Mouse (Mus musculus) midbrain, embryonic 11.5 days (tissue): Measurements from ENCODE around the gene Nell2. TPM values are rescaled to one million over a fixed set of nuclear protein-coding genes. Genes with fewer than 3 reads are reported as not detected.

Experiments used
- ATAC-seq: fragments of 200-750 bp; cut with Nextera tagmentation; 2 replicates; pipeline ENCODE4 v1.8.0; 2017; ENCODE audit warnings: moderate TSS enrichment, moderate library complexity; ENCODE audit not compliant: low FRiP score
- DNase-seq: peaks from one replicate; pipeline ENCODE4 v3.0.0; 2015; ENCODE audit warnings: low spot score; ENCODE audit errors: missing footprints
- H3K27ac ChIP-seq: fragments of 300-500 bp; sonication (generic); 2 replicates; pipeline ENCODE4 v1.5.1; 2014; ENCODE audit warnings: low read depth, low read length
- H3K27me3 ChIP-seq: fragments of 300-500 bp; sonication (generic); 2 replicates; pipeline ENCODE4 v1.6.1; 2014; ENCODE audit warnings: mild to moderate bottlenecking, low read length, moderate library complexity, mixed read lengths; ENCODE audit not compliant: control insufficient read depth, insufficient read depth
- H3K36me3 ChIP-seq: fragments of 300-500 bp; sonication (generic); 2 replicates; pipeline ENCODE4 v1.6.1; 2014; ENCODE audit warnings: mild to moderate bottlenecking, low read length, moderate library complexity, mixed read lengths; ENCODE audit not compliant: control insufficient read depth, insufficient read depth
- H3K4me1 ChIP-seq: fragments of 300-500 bp; sonication (generic); 2 replicates; pipeline ENCODE4 v1.6.1; 2014; ENCODE audit warnings: low read length; ENCODE audit not compliant: control insufficient read depth, insufficient read depth
- H3K4me2 ChIP-seq: fragments of 300-500 bp; sonication (generic); 2 replicates; pipeline ENCODE4 v1.6.1; 2014; ENCODE audit warnings: mild to moderate bottlenecking, moderate library complexity
- H3K4me3 ChIP-seq: fragments of 300-500 bp; sonication (generic); 2 replicates; pipeline ENCODE4 v1.5.1; 2014; ENCODE audit warnings: low read depth, low read length
- H3K9ac ChIP-seq: fragments of 300-500 bp; sonication (generic); 2 replicates; pipeline ENCODE4 v1.6.1; 2014; ENCODE audit warnings: low read length
- H3K9me3 ChIP-seq: fragments of 300-500 bp; sonication (generic); 2 replicates; pipeline ENCODE4 v1.6.1; 2016; ENCODE audit warnings: low read length; ENCODE audit not compliant: control insufficient read depth
- WGBS: fragments of 180-500 bp; shearing (Covaris S2); extraction: QIAGEN DNeasy Blood & Tissue Kit; methylation state at CpG from one replicate; pipeline ENCODE4 v1.1.7; 2014; 5-methylcytosine and 5-hydroxymethylcytosine counted together
- polyA plus RNA-seq: library from polyadenylated mRNA; unstranded; fragments of >200 nt; fragmentation: Nextera tagmentation; extraction: Ambion mirVana; gene quantifications from 2 replicates; pipeline ENCODE4 v1.2.1, GENCODE M21; 2014

The Nell2 gene
- polyA plus RNA-seq, 1 experiment from 2014 or later = 81.0 TPM

GRCm38 (mm10) chr15:95437740-95438139 lies 90.6 kb downstream of the Nell2 start:
- ATAC-seq (no peak), DNase-seq (peak; percentile 54)
- no peak overlapping the region for H3K4me3 ChIP-seq
- 89% methylated on average over 4 of the region's 4 CpGs for WGBS
- H3K9ac ChIP-seq = no peak overlapping the region
- H3K27me3 ChIP-seq = no peaks in the 10 kb centered on the region
- H3K36me3 ChIP-seq = no peaks in the 10 kb centered on the region; the same call in none of the 2 replicates
- no peaks in the 10 kb centered on the region for H3K9me3 ChIP-seq
- no peak overlapping the region for H3K27ac ChIP-seq
- H3K4me2 ChIP-seq = no peak overlapping the region
- H3K4me1 ChIP-seq = no peaks in the 10 kb centered on the region

GRCm38 (mm10) chr15:95436261-95436660 lies 92.1 kb downstream of the Nell2 start:
- WGBS = 85% methylated on average over 1 of the region's 1 CpGs
- Histone ChIP-seq H3K36me3 (no peaks in the 10 kb centered on the region; the same call in none of the 2 replicates), H3K27ac (no peak overlapping the region), H3K9ac (no peak overlapping the region), H3K4me3 (no peak overlapping the region), H3K4me2 (no peak overlapping the region), H3K4me1 (no peaks in the 10 kb centered on the region), H3K9me3 (no peaks in the 10 kb centered on the region), H3K27me3 (no peaks in the 10 kb centered on the region)
- ATAC-seq (no peak), DNase-seq (peak; percentile 61)

- peak; percentile 88 for DNase-seq
- H3K4me2 ChIP-seq = no peak overlapping the region
- H3K27me3 ChIP-seq = no peaks in the 10 kb centered on the region
- H3K27ac ChIP-seq = no peak overlapping the region
- H3K9ac ChIP-seq = no peak overlapping the region
- WGBS = 62% methylated on average over 13 of the region's 13 CpGs
- no peak overlapping the region for H3K4me3 ChIP-seq
- H3K36me3 ChIP-seq = no peaks in the 10 kb centered on the region; the same call in none of the 2 replicates
- no peaks in the 10 kb centered on the region for H3K9me3 ChIP-seq
- H3K4me1 ChIP-seq = peaks cover 4% of the 10 kb centered on the region; the same call in 1 of the 2 replicates
- ATAC-seq = peak; percentile 78
Measured at GRCm38 (mm10) chr15:95431156-95431799, 97.1 kb downstream of the Nell2 start.

- DNase-seq (peak; percentile 39), ATAC-seq (no peak)
- H3K36me3 ChIP-seq = no peaks in the 10 kb centered on the region; the same call in none of the 2 replicates
- no peaks in the 10 kb centered on the region for H3K27me3 ChIP-seq
- H3K4me1 ChIP-seq = peaks cover 4% of the 10 kb centered on the region; the same call in 1 of the 2 replicates
- H3K9ac ChIP-seq = no peak overlapping the region
- H3K4me3 ChIP-seq = no peak overlapping the region
- 94% methylated on average over 8 of the region's 8 CpGs for WGBS
- no peak overlapping the region for H3K4me2 ChIP-seq
- H3K9me3 ChIP-seq = no peaks in the 10 kb centered on the region
- H3K27ac ChIP-seq = no peak overlapping the region
Measured at GRCm38 (mm10) chr15:95430000-95430399, 98.4 kb downstream of the Nell2 start.

- H3K4me1 ChIP-seq = peaks cover 6% of the 10 kb centered on the region; the same call in 1 of the 2 replicates
- 65% methylated on average over 7 of the region's 7 CpGs for WGBS
- H3K4me3 ChIP-seq = no peak overlapping the region
- DNase-seq (peak; percentile 84), ATAC-seq (0 out of 2 replicates have a peak, but pooled peaks have one; percentile 33)
- no peaks in the 10 kb centered on the region for H3K27me3 ChIP-seq
- H3K9me3 ChIP-seq = no peaks in the 10 kb centered on the region
- H3K27ac ChIP-seq = peak overlapping the region; percentile 6; the same call in 1 of the 2 replicates
- no peak overlapping the region for H3K4me2 ChIP-seq
- no peaks in the 10 kb centered on the region for H3K36me3 ChIP-seq
- no peak overlapping the region for H3K9ac ChIP-seq
Measured at GRCm38 (mm10) chr15:95428003-95428663, 100.2 kb downstream of the Nell2 start.

- no peak overlapping the region for H3K4me3 ChIP-seq
- DNase-seq (peak; percentile 71), ATAC-seq (no peak)
- H3K9me3 ChIP-seq = no peaks in the 10 kb centered on the region
- H3K36me3 ChIP-seq = no peaks in the 10 kb centered on the region
- H3K4me1 ChIP-seq = peaks cover 6% of the 10 kb centered on the region; the same call in 1 of the 2 replicates
- whole genome bisulfite sequencing = 92% methylated on average over 7 of the region's 7 CpGs
- H3K27me3 ChIP-seq = no peaks in the 10 kb centered on the region
- no peak overlapping the region for H3K4me2 ChIP-seq
- H3K9ac ChIP-seq = no peak overlapping the region
- H3K27ac ChIP-seq = no peak overlapping the region
Measured at GRCm38 (mm10) chr15:95425085-95425484, 103.3 kb downstream of the Nell2 start.

- 0 out of 2 replicates have a peak, but pooled peaks cover 2% of the 10 kb centered on the region for H3K4me1 ChIP-seq
- 63% methylated on average over 15 of the region's 15 CpGs for WGBS
- no peak overlapping the region for H3K9ac ChIP-seq
- ATAC-seq = peak; percentile 60
- H3K36me3 ChIP-seq = peaks cover 2% of the 10 kb centered on the region; the same call in 1 of the 2 replicates
- no peaks in the 10 kb centered on the region for H3K9me3 ChIP-seq
- no peaks in the 10 kb centered on the region for H3K27me3 ChIP-seq
- H3K27ac ChIP-seq = no peak overlapping the region
- peak; percentile 80 for DNase-seq
- H3K4me2 ChIP-seq = no peak overlapping the region
- no peak overlapping the region for H3K4me3 ChIP-seq
Measured at GRCm38 (mm10) chr15:95422226-95422950, 106.0 kb downstream of the Nell2 start.

GRCm38 (mm10) chr15:95418641-95419040 lies 109.7 kb downstream of the Nell2 start:
- DNase-seq = no peak
- Histone ChIP-seq H3K9me3 (no peaks in the 10 kb centered on the region), H3K4me3 (no peak overlapping the region), H3K36me3 (peaks cover 2% of the 10 kb centered on the region; the same call in 1 of the 2 replicates), H3K4me1 (no peaks in the 10 kb centered on the region), H3K4me2 (no peak overlapping the region), H3K27ac (no peak overlapping the region), H3K27me3 (no peaks in the 10 kb centered on the region), H3K9ac (no peak overlapping the region)
- no peak for ATAC-seq
- WGBS = 83% methylated on average over 4 of the region's 4 CpGs
